Mouse (Mus musculus): ENCODE data around the gene Ndfip2.

- TF ChIP-seq MXI1 (IDR thresholded peaks at IDR 0.05; ENCODE audit: low read depth, low read length) (no peak), GABPA (IDR thresholded peaks at IDR 0.05; ENCODE audit: low read depth, low read length) (no peak), CTCF (IDR thresholded peaks at IDR 0.05 in 2 of 3, conservative IDR thresholded peaks at IDR 0.05 in 1 of 3; ENCODE audit: control insufficient read depth in 1 of 3, insufficient read depth in 1 of 3, low read depth in 2 of 3, low read length in 3 of 3, poor library complexity in 1 of 3, severe bottlenecking in 1 of 3) (no peak), NRF1 (IDR thresholded peaks at IDR 0.05; ENCODE audit: insufficient read depth, low read depth, low read length, poor library complexity, severe bottlenecking) (no peak)
Measured at GRCm38 (mm10) chr14:105307716-105308115, 49.3 kb downstream of the Ndfip2 start.
